Mouse (Mus musculus) liver, embryonic 11.5 days (tissue): Measurements from ENCODE around the gene C530025M09Rik. TPM values are rescaled to one million over a fixed set of nuclear protein-coding genes. Genes with fewer than 3 reads are reported as not detected.

Experiments
- ATAC-seq: fragments of 200-750 bp; cut with Nextera tagmentation; replicated peaks from 2 replicates; pipeline ENCODE4 v1.8.0; 2017; ENCODE audit warnings: moderate number of reproducible peaks, mild to moderate bottlenecking, moderate TSS enrichment, moderate library complexity; ENCODE audit not compliant: low FRiP score
- DNase-seq: peaks from one replicate; pipeline ENCODE4 v3.0.0-alpha.2; 2017; ENCODE audit warnings: low spot score
- H3K27ac ChIP-seq: fragments of 300-500 bp; sonication (generic); 2 replicates; pipeline ENCODE4 v1.5.1; 2014; ENCODE audit warnings: mild to moderate bottlenecking, low read depth, low read length, control low read depth
- H3K27me3 ChIP-seq: fragments of 300-500 bp; sonication (generic); replicated peaks from 2 replicates; pipeline ENCODE4 v1.6.1; 2014; ENCODE audit warnings: low read length, mixed read lengths; ENCODE audit not compliant: control insufficient read depth, insufficient read depth
- H3K36me3 ChIP-seq: fragments of 300-500 bp; sonication (generic); 2 replicates; pipeline ENCODE4 v1.6.1; 2014; ENCODE audit warnings: mild to moderate bottlenecking, low read length, moderate library complexity, mixed read lengths; ENCODE audit not compliant: control insufficient read depth, insufficient read depth
- H3K4me1 ChIP-seq: fragments of 300-500 bp; sonication (generic); replicated peaks from 2 replicates; pipeline ENCODE4 v1.6.1; 2014; ENCODE audit warnings: low read length, mixed read lengths; ENCODE audit not compliant: control insufficient read depth, insufficient read depth
- H3K4me2 ChIP-seq: fragments of 300-500 bp; sonication (generic); 2 replicates; pipeline ENCODE4 v1.6.1; 2014; ENCODE audit warnings: mild to moderate bottlenecking, control low read depth, moderate library complexity
- H3K4me3 ChIP-seq: fragments of 300-500 bp; sonication (generic); 2 replicates; pipeline ENCODE4 v1.5.1; 2014; ENCODE audit warnings: low read depth, low read length, control low read depth
- H3K9ac ChIP-seq: fragments of 300-500 bp; sonication (generic); 2 replicates; pipeline ENCODE4 v1.6.1; 2014; ENCODE audit warnings: low read depth, low read length, control low read depth
- H3K9me3 ChIP-seq: fragments of 300-500 bp; sonication (generic); 2 replicates; pipeline ENCODE4 v1.6.1; 2016; ENCODE audit warnings: low read length, inconsistent platforms, mixed read lengths; ENCODE audit not compliant: control insufficient read depth
- WGBS: fragments of 180-500 bp; shearing (Covaris S2); extraction: QIAGEN DNeasy Blood & Tissue Kit; methylation state at CpG from one replicate; pipeline ENCODE4 v1.1.7; 2014; 5-methylcytosine and 5-hydroxymethylcytosine counted together
- polyA plus RNA-seq: library from polyadenylated mRNA; unstranded; fragments of >200 nt; fragmentation: Nextera tagmentation; extraction: Ambion mirVana; gene quantifications from 2 replicates; pipeline ENCODE4 v1.2.1, GENCODE M21; 2014

Gene C530025M09Rik
- not detected in 2 replicates for polyA plus RNA-seq

GRCm38 (mm10) chr2:149830536-149831458 is at the start of gene C530025M09Rik:
C530025M09Rik (minus strand) TSS chr2:149831213.
- H3K9me3 ChIP-seq, result no peaks in the 10 kb centered on the region
- DNase-seq, result peak; percentile 38
- no peaks in the 10 kb centered on the region for H3K4me1 ChIP-seq
- no peak within 1 kb of the TSS for H3K9ac ChIP-seq
- no peak within 1 kb of the TSS for H3K27ac ChIP-seq
- H3K36me3 ChIP-seq, result no peaks in the 10 kb centered on the region
- ATAC-seq, result peak; percentile 48
- H3K4me2 ChIP-seq, result peak within 1 kb of the TSS; percentile 68
- peak within 1 kb of the TSS; percentile 47 for H3K4me3 ChIP-seq
- 1% methylated on average over 79 of the region's 82 CpGs for WGBS
- H3K27me3 ChIP-seq, result peaks cover 39% of the 10 kb centered on the region

- Histone ChIP-seq H3K4me1 (no peaks in the 10 kb centered on the region), H3K36me3 (no peaks in the 10 kb centered on the region), H3K27ac (no peak overlapping the region), H3K4me3 (no peak overlapping the region), H3K27me3 (no peaks in the 10 kb centered on the region), H3K9ac (no peak overlapping the region), H3K9me3 (0 out of 2 replicates have a peak, but pooled peaks cover 2% of the 10 kb centered on the region), H3K4me2 (no peak overlapping the region)
- ATAC-seq (no peak), DNase-seq (no peak)
- 38% methylated on average over 2 of the region's 2 CpGs for WGBS
Observed at GRCm38 (mm10) chr2:149877954-149878353, 46.9 kb upstream of the C530025M09Rik start.

GRCm38 (mm10) chr2:149873346-149873745 is 42.3 kb upstream of the C530025M09Rik start:
- H3K4me2 ChIP-seq, result no peak overlapping the region
- H3K27me3 ChIP-seq, result no peaks in the 10 kb centered on the region
- H3K9ac ChIP-seq, result no peak overlapping the region
- 0 out of 2 replicates have a peak, but pooled peaks cover 2% of the 10 kb centered on the region for H3K9me3 ChIP-seq
- ATAC-seq, result no peak
- H3K4me1 ChIP-seq, result no peaks in the 10 kb centered on the region
- no peaks in the 10 kb centered on the region for H3K36me3 ChIP-seq
- no peak overlapping the region for H3K4me3 ChIP-seq
- no peak for DNase-seq
- WGBS, result 84% methylated on average over 3 of the region's 3 CpGs
- H3K27ac ChIP-seq, result no peak overlapping the region

- ATAC-seq (no peak), DNase-seq (no peak)
- H3K36me3 ChIP-seq, result no peaks in the 10 kb centered on the region
Observed at GRCm38 (mm10) chr2:149872496-149872895, 41.5 kb upstream of the C530025M09Rik start.

GRCm38 (mm10) chr2:149870496-149870895 is 39.5 kb upstream of the C530025M09Rik start:
- H3K9ac ChIP-seq, result no peak overlapping the region
- ATAC-seq, result no peak
- 75% methylated on average over 2 of the region's 2 CpGs for WGBS

More at GRCm38 (mm10) chr2:149872496-149872895, 41.5 kb upstream of the C530025M09Rik start:
- no peaks in the 10 kb centered on the region for H3K4me1 ChIP-seq
- no peak overlapping the region for H3K4me3 ChIP-seq
- 0 out of 2 replicates have a peak, but pooled peaks cover 2% of the 10 kb centered on the region for H3K9me3 ChIP-seq
- no peak overlapping the region for H3K4me2 ChIP-seq
- no peak overlapping the region for H3K27ac ChIP-seq
- H3K27me3 ChIP-seq, result no peaks in the 10 kb centered on the region
- 85% methylated on average over 4 of the region's 4 CpGs for WGBS
- H3K9ac ChIP-seq, result no peak overlapping the region

GRCm38 (mm10) chr2:149865914-149866435 is 35.0 kb upstream of the C530025M09Rik start:
- Histone ChIP-seq H3K9ac (no peak overlapping the region), H3K27ac (no peak overlapping the region), H3K4me3 (no peak overlapping the region), H3K9me3 (no peaks in the 10 kb centered on the region), H3K36me3 (no peaks in the 10 kb centered on the region), H3K4me1 (no peaks in the 10 kb centered on the region), H3K27me3 (no peaks in the 10 kb centered on the region), H3K4me2 (no peak overlapping the region)
- DNase-seq (no peak), ATAC-seq (no peak)
- 72% methylated on average over 5 of the region's 5 CpGs for WGBS

More at GRCm38 (mm10) chr2:149870496-149870895, 39.5 kb upstream of the C530025M09Rik start:
- Histone ChIP-seq H3K27me3 (no peaks in the 10 kb centered on the region), H3K36me3 (no peaks in the 10 kb centered on the region), H3K9me3 (no peaks in the 10 kb centered on the region), H3K4me3 (no peak overlapping the region), H3K4me1 (no peaks in the 10 kb centered on the region), H3K4me2 (no peak overlapping the region), H3K27ac (no peak overlapping the region)
- no peak for DNase-seq

- no peaks in the 10 kb centered on the region for H3K4me1 ChIP-seq
- WGBS, result 81% methylated on average over 3 of the region's 3 CpGs
Observed at GRCm38 (mm10) chr2:149861002-149861401, 30.0 kb upstream of the C530025M09Rik start.

GRCm38 (mm10) chr2:149848778-149849177 is 17.8 kb upstream of the C530025M09Rik start:
- no peak overlapping the region for H3K4me3 ChIP-seq
- H3K27me3 ChIP-seq, result no peaks in the 10 kb centered on the region
- no peaks in the 10 kb centered on the region for H3K9me3 ChIP-seq
- no peak overlapping the region for H3K9ac ChIP-seq
- H3K36me3 ChIP-seq, result no peaks in the 10 kb centered on the region
- H3K27ac ChIP-seq, result no peak overlapping the region
- no peaks in the 10 kb centered on the region for H3K4me1 ChIP-seq
- no peak for DNase-seq
- H3K4me2 ChIP-seq, result no peak overlapping the region
- WGBS, result 60% methylated on average over 4 of the region's 4 CpGs
- no peak for ATAC-seq

More at GRCm38 (mm10) chr2:149861002-149861401, 30.0 kb upstream of the C530025M09Rik start:
- H3K9me3 ChIP-seq, result no peaks in the 10 kb centered on the region
- H3K4me2 ChIP-seq, result no peak overlapping the region
- no peak overlapping the region for H3K27ac ChIP-seq
- DNase-seq (no peak), ATAC-seq (no peak)
- H3K4me3 ChIP-seq, result no peak overlapping the region
- no peaks in the 10 kb centered on the region for H3K36me3 ChIP-seq
- no peak overlapping the region for H3K9ac ChIP-seq
- H3K27me3 ChIP-seq, result no peaks in the 10 kb centered on the region
